Mouse (Mus musculus): ENCODE measurements around the gene Camk1d.

- TF ChIP-seq POLR2A (IDR thresholded peaks at IDR 0.05; ENCODE audit: control insufficient read depth, low read depth, low read length) (no peak), CTCF (IDR thresholded peaks at IDR 0.05; ENCODE audit: control insufficient read depth, insufficient read depth, insufficient replicate concordance, low read depth, low read length) (no peak)
Observed at GRCm38 (mm10) chr2:5392921-5393320, 321.4 kb downstream of the Camk1d start.

Measured in testis, adult 2 months (tissue).